Mouse (Mus musculus) lung, adult 18-20 months (tissue): Measurements from ENCODE around the gene Shc4.

Experiments used
- DNase-seq, 2 experiments: peaks; one replicate each; pipeline ENCODE4 v3.0.0; 2022; ENCODE audit warnings: mixed read lengths in 2 of 2

Shc4 gene

GRCm38 (mm10) chr2:125684559-125685440, 39.1 kb downstream of the Shc4 start:
- DNase-seq = no peak

- no peak for DNase-seq
Measured at GRCm38 (mm10) chr2:125683895-125684294, 40.1 kb downstream of the Shc4 start.

GRCm38 (mm10) chr2:125681811-125682210, 42.1 kb downstream of the Shc4 start:
- DNase-seq = no peak

- peak; percentile 66 to 80 for DNase-seq
Measured at GRCm38 (mm10) chr2:125672957-125673631, 50.9 kb downstream of the Shc4 start, which contains the start of gene Eid1. TSS of gene Eid1 (plus strand) at chr2:125673095.

GRCm38 (mm10) chr2:125672568-125672956, 51.4 kb downstream of the Shc4 start:
- no peak for DNase-seq

- DNase-seq = no peak
Measured at GRCm38 (mm10) chr2:125670846-125671245, 53.1 kb downstream of the Shc4 start.

- DNase-seq = no peak
Measured at GRCm38 (mm10) chr2:125667721-125668120, 56.2 kb downstream of the Shc4 start.

GRCm38 (mm10) chr2:125667184-125667583, 56.8 kb downstream of the Shc4 start:
- DNase-seq = peak in 1 of 2 experiments; percentile 29

GRCm38 (mm10) chr2:125666668-125667067, 57.3 kb downstream of the Shc4 start:
- no peak for DNase-seq

- no peak for DNase-seq
Measured at GRCm38 (mm10) chr2:125665909-125666308, 58.0 kb downstream of the Shc4 start.

GRCm38 (mm10) chr2:125665213-125665612, 58.7 kb downstream of the Shc4 start:
- no peak for DNase-seq

GRCm38 (mm10) chr2:125662517-125662916, 61.4 kb downstream of the Shc4 start:
- DNase-seq = no peak

GRCm38 (mm10) chr2:125661156-125661555, 62.8 kb downstream of the Shc4 start:
- DNase-seq = no peak

- peak in 1 of 2 experiments; percentile 17 for DNase-seq
Measured at GRCm38 (mm10) chr2:125660537-125661130, 63.3 kb downstream of the Shc4 start.

GRCm38 (mm10) chr2:125659823-125660536, 64.0 kb downstream of the Shc4 start:
- DNase-seq = peak; percentile 40 to 66

GRCm38 (mm10) chr2:125655391-125655790, 68.6 kb downstream of the Shc4 start:
- DNase-seq = no peak

- DNase-seq = no peak
Measured at GRCm38 (mm10) chr2:125653286-125653685, 70.7 kb downstream of the Shc4 start.

GRCm38 (mm10) chr2:125651563-125651962, 72.4 kb downstream of the Shc4 start:
- DNase-seq = no peak

GRCm38 (mm10) chr2:125650742-125651352, 73.1 kb downstream of the Shc4 start:
- DNase-seq = no peak

GRCm38 (mm10) chr2:125650038-125650437, 73.9 kb downstream of the Shc4 start:
- no peak for DNase-seq

GRCm38 (mm10) chr2:125644912-125645311, 79.0 kb downstream of the Shc4 start:
- no peak for DNase-seq

GRCm38 (mm10) chr2:125637331-125637730, 86.6 kb downstream of the Shc4 start:
- DNase-seq = no peak
